Comparison of ENCODE assay signal across 10 mouse cellular contexts in genomic region chr5:36955366-36955765, GRCm38 (mm10). TPM values are rescaled to one million over a fixed set of nuclear protein-coding genes. Genes with fewer than 3 reads are reported as not detected.
DNase-seq lines count a peak whose midpoint lies in the region; ATAC-seq and TF ChIP-seq lines count a peak whose summit lies in the region.
"Had no signal": no experiment of that assay in that cellular context is flagged by ENCODE, and none has a peak within 500 bp of the region (broad histone marks: within the 10 kb centered on the region; RNA-seq: fewer than 3 reads in every experiment).

No protein-coding gene starts in this region.

- no peak overlapping the region for H3K4me3 ChIP-seq in spleen, adult 2 months (ENCODE audit: extremely low read depth, insufficient read depth, insufficient read length)
- H3K4me3 ChIP-seq in liver, embryonic 14.5 days (ENCODE audit: insufficient read depth in 1 of 2, low read depth in 2 of 2, low read length in 2 of 2) = no peak overlapping the region
- H3K4me3 ChIP-seq: erythroblast, embryonic 14.5 days; liver, embryonic 15.5 days had no signal

- 14% methylated on average over 4 of the region's 4 CpGs for WGBS in spleen, adult 2 months
- 11% methylated on average over 4 of the region's 4 CpGs for WGBS in liver, embryonic 14.5 days (ENCODE audit: insufficient replicate concordance)

- no peaks in the 10 kb centered on the region for H3K4me1 ChIP-seq in spleen, adult 2 months (ENCODE audit: control insufficient read depth, insufficient read depth, insufficient read length)
- H3K4me1 ChIP-seq in liver, embryonic 14.5 days (replicated peaks; ENCODE audit: control insufficient read depth in 2 of 2, insufficient read depth in 2 of 2, low read length in 1 of 2) = no peaks in the 10 kb centered on the region
- H3K4me1 ChIP-seq: liver, embryonic 15.5 days had no signal

- DNase-seq in heart, postnatal 36 days = peak; percentile 13 to 22
- no peak for DNase-seq in heart, adult 9 months (ENCODE audit: low spot score in 2 of 2)
- DNase-seq in spleen, adult 2 months (ENCODE audit: low read depth in 1 of 2, low spot score in 2 of 2) = no peak
- no peak for DNase-seq in spleen, postnatal 36 days (ENCODE audit: low spot score in 2 of 2)
- DNase-seq in c-Kit-positive CD71-positive TER-119-positive erythroid progenitor cells, embryonic 14.5 days (ENCODE audit: low spot score) = peak; percentile 7
- no peak for DNase-seq in liver, embryonic 14.5 days (ENCODE audit: low read depth in 3 of 3, low spot score in 3 of 3)
- DNase-seq in gastrocnemius, adult 8-10 months (ENCODE audit: low spot score in 2 of 2) = no peak
- DNase-seq in layer of hippocampus, postnatal 14 days (ENCODE audit: low spot score in 2 of 2) = no peak

- no peaks in the 10 kb centered on the region for H3K36me3 ChIP-seq in spleen, adult 2 months (ENCODE audit: control insufficient read depth, insufficient read depth, low read length)
- H3K36me3 ChIP-seq in liver, embryonic 14.5 days (replicated peaks; ENCODE audit: control insufficient read depth, insufficient read depth, low read depth) = no peaks in the 10 kb centered on the region
- H3K36me3 ChIP-seq: liver, embryonic 15.5 days had no signal

- H3K27ac ChIP-seq in spleen, adult 2 months (ENCODE audit: insufficient read depth, low read length) = no peak overlapping the region
- H3K27ac ChIP-seq in liver, embryonic 14.5 days = no peak overlapping the region
- H3K27ac ChIP-seq: liver, embryonic 15.5 days had no signal

- TF ChIP-seq EP300 in liver, embryonic 14.5 days (IDR thresholded peaks at IDR 0.05; ENCODE audit: low read depth) = no peak

- no peaks in the 10 kb centered on the region for H3K27me3 ChIP-seq in spleen, adult 2 months (ENCODE audit: control insufficient read depth, insufficient read depth, low read length)
- no peaks in the 10 kb centered on the region for H3K27me3 ChIP-seq in liver, embryonic 14.5 days (ENCODE audit: control insufficient read depth, insufficient read depth, low read length)

- H3K4me2 ChIP-seq in liver, embryonic 14.5 days (ENCODE audit: low read depth) = no peak overlapping the region
- H3K4me2 ChIP-seq: liver, embryonic 15.5 days had no signal

- no peaks in the 10 kb centered on the region for H3K9me3 ChIP-seq in liver, embryonic 14.5 days (ENCODE audit: control insufficient read depth, low read length)
- H3K9me3 ChIP-seq: liver, embryonic 15.5 days had no signal

- TF ChIP-seq CTCF in spleen, adult 2 months (IDR thresholded peaks at IDR 0.05; ENCODE audit: extremely low read depth, insufficient read depth, insufficient read length, insufficient replicate concordance) = peak; percentile 51; the same call in 1 of the 2 replicates
- peak; percentile 72 for TF ChIP-seq CTCF in liver, embryonic 14.5 days (IDR thresholded peaks at IDR 0.05; ENCODE audit: low read depth)

- H3K9ac ChIP-seq in liver, embryonic 14.5 days (replicated peaks) = no peak overlapping the region
- H3K9ac ChIP-seq: liver, embryonic 15.5 days had no signal

- no peak for TF ChIP-seq POLR2A in spleen, adult 2 months (IDR thresholded peaks at IDR 0.05; ENCODE audit: low read depth, low read length)

- intact Hi-C loops in heart, postnatal 36 days (cut with DNase I) = no loop called here

- no peak for ATAC-seq in liver, embryonic 14.5 days (ENCODE audit: insufficient read depth)

RNA-seq across cellular contexts. Expression of gene Wfs1, which starts 33.6 kb away (rescaled TPM):
- 10 to 100 TPM; 81.6 to 82.0 TPM for total RNA-seq in heart, postnatal 36 days (2021)
- polyA plus RNA-seq in spleen, adult 2 months (2012; rRNA removed) = 7.2 TPM in 2 replicates
- 0.73 and 0.84 TPM in 2 replicates for polyA plus RNA-seq in liver, embryonic 14.5 days (2012; rRNA removed)
- polyA plus RNA-seq in liver, embryonic 14.5 days (2014; fragmentation: Nextera tagmentation; extraction: Ambion mirVana) = 0.72 and 0.95 TPM in 2 replicates
- 10 to 100 TPM; 51.3 to 68.1 (median 58.9) TPM for total RNA-seq in gastrocnemius, adult 8-10 months (2022)
- 100 to 1,000 TPM; 115 to 126 TPM for total RNA-seq in layer of hippocampus, postnatal 14 days (2021)

Comparison
In these comparisons a context has a peak if more than half of its experiments do, and no peak if none do; other contexts are left out.
1. DNase-seq: peak in heart, postnatal 36 days (2 of 2) and c-Kit-positive CD71-positive TER-119-positive erythroid progenitor cells, embryonic 14.5 days (single experiment); none in heart, adult 9 months (0 of 2), spleen, adult 2 months (0 of 2), spleen, postnatal 36 days (0 of 2), liver, embryonic 14.5 days (0 of 3), gastrocnemius, adult 8-10 months (0 of 2) and layer of hippocampus, postnatal 14 days (0 of 2).